Mouse (Mus musculus): Measurements from ENCODE around the gene Tceal5.

Gene Tceal5

DNA sequence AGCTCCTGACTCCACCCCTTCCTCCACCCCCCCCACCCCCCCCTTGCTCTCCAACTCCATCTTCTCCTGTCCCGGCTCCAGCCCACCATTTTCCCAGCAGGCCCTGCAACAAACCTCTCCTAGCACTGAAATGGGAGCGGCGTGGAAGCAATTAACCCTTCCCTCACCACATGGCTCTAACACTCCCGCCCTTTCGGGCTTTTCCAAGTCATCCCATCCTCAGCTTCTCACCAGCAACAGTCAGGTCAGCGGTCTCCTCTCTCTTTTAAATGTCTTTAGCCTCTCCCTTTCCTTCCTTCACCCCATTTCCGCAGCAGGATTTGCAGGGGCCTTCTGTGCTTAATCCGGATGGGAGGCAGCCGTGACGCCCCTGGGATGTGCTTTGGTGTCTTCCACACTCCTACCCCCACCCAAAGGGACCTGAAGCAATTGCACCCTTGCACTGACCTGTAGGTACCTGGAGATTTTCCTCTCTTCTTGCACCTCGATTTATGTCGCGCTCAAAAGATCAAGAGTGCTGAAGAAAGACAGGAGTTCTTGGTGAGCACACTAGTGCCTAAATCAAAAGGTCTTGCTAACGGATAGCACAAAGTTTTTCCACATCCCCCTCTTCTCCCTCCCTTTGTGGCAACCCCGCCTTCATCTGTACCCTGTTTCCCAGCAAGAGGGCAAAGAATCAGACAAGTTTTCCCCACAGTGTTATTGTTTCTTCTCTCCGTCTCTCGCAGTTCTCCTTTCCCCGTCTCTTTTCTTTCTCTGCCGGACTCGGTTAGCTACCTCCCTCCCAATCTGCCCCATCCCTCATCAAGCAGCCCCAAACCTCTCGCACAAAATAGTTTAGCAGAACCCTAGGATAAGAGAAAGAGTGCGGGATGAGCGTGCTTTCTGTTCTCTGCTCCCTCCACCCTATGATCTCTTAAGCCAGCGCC lies 32.2 kb downstream of the Tceal5 start:
- no peak for DNase-seq (ENCODE audit: low read depth)

DNA sequence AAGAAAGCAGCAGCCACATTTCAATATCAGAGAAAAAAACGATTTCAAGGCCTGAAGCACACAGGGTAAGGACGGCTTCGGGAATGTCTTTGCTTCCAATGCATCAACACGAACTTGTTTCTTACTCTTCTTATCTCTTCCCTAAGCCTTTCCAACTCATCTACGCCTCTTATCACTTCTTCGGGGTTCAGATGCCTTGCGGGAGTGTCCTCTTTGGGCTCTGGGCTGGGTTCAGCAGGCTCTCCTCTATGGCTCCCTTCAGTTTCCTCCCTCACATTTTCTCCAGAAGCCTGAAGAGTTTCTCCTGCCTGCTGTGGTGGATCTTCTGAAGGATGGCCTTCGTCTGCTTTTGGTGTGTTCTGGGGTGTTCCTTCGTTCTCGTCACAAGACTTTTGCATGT lies 33.1 kb downstream of the Tceal5 start:
- no peak for DNase-seq (ENCODE audit: low read depth)
